Mouse (Mus musculus): ENCODE results near the gene 2310011J03Rik. TPM values are rescaled to one million over a fixed set of nuclear protein-coding genes. Genes with fewer than 3 reads are reported as not detected.

2310011J03Rik gene
- total RNA-seq, 2 experiments from 2014 or later: 25.0 to 28.9 TPM

DNA sequence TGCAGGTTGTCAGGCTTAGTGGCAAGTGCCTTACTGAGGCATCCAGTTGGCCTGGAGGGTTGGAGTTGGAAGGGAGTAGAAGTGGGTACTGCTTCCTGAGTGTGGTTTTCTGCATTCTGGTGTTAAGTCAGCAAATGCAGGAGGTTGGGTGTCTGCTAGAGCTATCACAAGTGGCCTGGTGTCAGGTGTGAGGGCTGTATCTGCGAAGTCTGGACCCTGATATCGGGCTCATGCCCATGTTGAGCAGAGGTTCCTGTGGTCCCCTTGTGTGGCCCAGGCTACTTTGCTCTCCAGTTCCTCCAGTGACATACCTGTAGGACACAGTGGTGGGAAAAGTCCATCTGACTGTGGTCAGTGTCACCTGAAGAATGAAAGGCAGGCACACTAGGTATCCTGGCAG lies 50.2 kb downstream of the 2310011J03Rik start:
- DNase-seq (ENCODE audit: low spot score in 2 of 2): no peak

Small RNAs within 50 kb of the gene (microRNA-seq; reads per million reads assigned to microRNA genes)
- 0 to 0.47 reads per million in 2 experiments for gene Mir6911 (ENCODE audit: borderline number of aligned reads in 2 of 2)

Other genes starting within 250 kb of the 2310011J03Rik start
- 10 to 100 TPM; 31.0 to 41.4 TPM for gene Sbno2, start 215.0 kb downstream of the 2310011J03Rik start, total RNA-seq (2021)
- gene Stk11, start 204.7 kb downstream of the 2310011J03Rik start, total RNA-seq (2021): 100 to 1,000 TPM; 154 to 158 TPM
- gene Atp5d, start 181.9 kb downstream of the 2310011J03Rik start, total RNA-seq (2021): 1,000 to 10,000 TPM in 1 of 2 experiments, 100 to 1,000 TPM in 1; 593 to 1,133 TPM
- gene Cbarp, start 179.7 kb downstream of the 2310011J03Rik start, total RNA-seq (2021): 100 to 1,000 TPM; 129 to 266 TPM
- gene Midn, start 172.3 kb downstream of the 2310011J03Rik start, total RNA-seq (2021): 10 to 100 TPM; 64.8 to 82.0 TPM
- 10 to 100 TPM; 34.7 to 46.3 TPM for gene Cirbp, start 154.6 kb downstream of the 2310011J03Rik start, total RNA-seq (2021)
- gene 1600002K03Rik, start 147.6 kb downstream of the 2310011J03Rik start, total RNA-seq (2021): 10 to 100 TPM; 14.7 to 16.6 TPM
- gene Efna2, start 141.1 kb downstream of the 2310011J03Rik start, total RNA-seq (2021): 1 to 10 TPM; 1.3 to 2.1 TPM
- 10 to 100 TPM; 17.4 to 18.4 TPM for gene Mum1, start 94.1 kb downstream of the 2310011J03Rik start, total RNA-seq (2021)
- gene Ndufs7, start 71.4 kb downstream of the 2310011J03Rik start, total RNA-seq (2021): 100 to 1,000 TPM; 294 to 370 TPM
- gene Gamt, start 59.5 kb downstream of the 2310011J03Rik start, total RNA-seq (2021): 100 to 1,000 TPM; 146 to 236 TPM
- 100 to 1,000 TPM in 1 of 2 experiments, 10 to 100 TPM in 1; 90.2 to 100 TPM for gene Dazap1, start 59.1 kb downstream of the 2310011J03Rik start, total RNA-seq (2021)
- gene Rps15, start 28.1 kb downstream of the 2310011J03Rik start, total RNA-seq (2021): 1,000 to 10,000 TPM; 1,162 to 1,195 TPM
- 1 to 10 TPM; 1.8 to 2.0 TPM for gene Apc2, start 24.6 kb downstream of the 2310011J03Rik start, total RNA-seq (2021)
- gene Pcsk4, start 9.0 kb upstream of the 2310011J03Rik start, total RNA-seq (2021): 1 to 10 TPM; 1.6 to 3.1 TPM
- 10 to 100 TPM; 10.2 to 20.8 TPM for gene Reep6, start 9.4 kb upstream of the 2310011J03Rik start, total RNA-seq (2021)
- 10 to 100 TPM in 1 of 2 experiments, 1 to 10 TPM in 1; 5.1 to 11.5 TPM for gene Adamtsl5, start 27.9 kb upstream of the 2310011J03Rik start, total RNA-seq (2021)
- gene Plk5, start 35.9 kb upstream of the 2310011J03Rik start, total RNA-seq (2021): under 1 TPM; 0.19 to 0.27 TPM
- 10 to 100 TPM; 16.6 to 18.0 TPM for gene Mex3d, start 67.1 kb upstream of the 2310011J03Rik start, total RNA-seq (2021)
- gene Mbd3, start 79.0 kb upstream of the 2310011J03Rik start, total RNA-seq (2021): 100 to 1,000 TPM; 137 to 157 TPM
- gene Uqcr11, start 86.3 kb upstream of the 2310011J03Rik start, total RNA-seq (2021): 1,000 to 10,000 TPM in 1 of 2 experiments, 100 to 1,000 TPM in 1; 797 to 1,071 TPM
- gene Tcf3, start 113.1 kb upstream of the 2310011J03Rik start, total RNA-seq (2021): 10 to 100 TPM; 32.9 to 44.2 TPM
- not detected for gene Onecut3, start 174.3 kb upstream of the 2310011J03Rik start, total RNA-seq (2021)
- gene Atp8b3, start 218.6 kb upstream of the 2310011J03Rik start, total RNA-seq (2021): 1 to 10 TPM in 1 of 2 experiments, under 1 TPM in 1; 0.80 to 1.1 TPM
- 10 to 100 TPM; 32.9 to 48.4 TPM for gene Rexo1, start 241.0 kb upstream of the 2310011J03Rik start, total RNA-seq (2021)

Data from adrenal gland, adult 18-20 months (tissue).